Mouse (Mus musculus) fat pad, adult 2 months (tissue): Measurements from ENCODE around the gene Bax.

Experiments used
- DNase-seq: peaks from one replicate; pipeline ENCODE4 v3.0.0-alpha.2; 2011; ENCODE audit warnings: low read depth, low spot score; ENCODE audit errors: extremely low read depth

Bax gene

DNA sequence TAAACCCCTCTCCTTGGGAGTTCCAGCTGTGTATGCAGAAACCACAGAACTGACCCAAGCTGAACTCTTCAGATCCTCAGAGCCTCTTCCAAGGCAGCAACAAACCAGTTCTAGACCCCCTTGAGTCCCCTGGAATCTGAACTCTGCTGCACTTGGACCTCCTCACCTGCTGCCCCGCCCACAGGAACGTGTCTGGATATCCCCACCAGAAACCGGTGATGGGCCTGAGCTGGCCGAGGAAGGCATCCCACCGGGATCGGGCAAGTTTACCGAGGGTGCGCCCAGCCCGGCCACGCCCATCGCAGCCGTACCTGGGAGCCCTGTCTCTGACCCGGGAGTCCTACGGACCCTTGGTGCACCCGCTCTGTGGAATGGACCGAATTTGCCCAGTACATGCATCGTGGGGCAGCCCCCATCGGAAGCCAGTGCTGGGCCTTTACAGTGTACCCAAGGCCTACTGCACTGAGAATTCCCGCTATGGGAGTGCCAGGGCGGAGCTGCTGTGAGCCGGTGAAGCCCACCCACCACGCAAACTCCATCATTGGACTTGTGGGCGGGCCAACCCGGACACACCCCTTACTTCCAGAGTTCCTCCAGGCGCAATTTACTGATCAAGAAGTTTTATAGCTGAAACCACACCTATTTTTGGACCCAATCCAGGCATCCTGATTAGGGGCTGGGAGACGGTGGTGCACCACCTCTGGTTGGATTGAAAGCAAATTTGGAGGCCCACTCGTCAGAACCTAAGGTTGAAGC is 46.7 kb downstream of the Bax start:
- no peak for DNase-seq

DNA sequence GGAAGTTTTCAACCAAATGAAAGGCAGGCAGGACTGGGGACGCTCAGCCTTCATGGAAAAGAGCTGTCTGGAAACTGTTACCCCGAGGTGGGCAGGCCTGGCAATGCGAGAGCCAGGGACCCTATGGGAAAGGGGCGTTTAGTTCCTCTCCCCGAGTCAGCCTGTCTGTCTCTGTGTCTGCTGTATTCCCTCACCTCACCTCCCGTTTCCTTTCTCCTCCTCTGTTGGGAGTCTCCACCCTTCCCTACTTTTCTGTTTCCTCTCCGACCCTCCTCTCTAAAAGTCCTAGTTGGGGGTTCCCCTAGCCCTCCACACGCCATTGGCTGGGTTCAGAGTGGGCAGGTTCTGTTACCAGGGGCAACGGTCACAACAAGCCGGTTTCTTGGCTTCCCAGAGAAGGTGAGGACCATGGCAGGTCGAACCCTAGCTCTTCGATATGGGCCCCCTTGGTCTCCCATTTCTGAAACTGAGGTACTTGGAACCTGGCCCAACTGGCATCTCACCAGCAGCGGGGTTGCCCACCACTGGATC is 48.7 kb downstream of the Bax start:
- no peak for DNase-seq

DNA sequence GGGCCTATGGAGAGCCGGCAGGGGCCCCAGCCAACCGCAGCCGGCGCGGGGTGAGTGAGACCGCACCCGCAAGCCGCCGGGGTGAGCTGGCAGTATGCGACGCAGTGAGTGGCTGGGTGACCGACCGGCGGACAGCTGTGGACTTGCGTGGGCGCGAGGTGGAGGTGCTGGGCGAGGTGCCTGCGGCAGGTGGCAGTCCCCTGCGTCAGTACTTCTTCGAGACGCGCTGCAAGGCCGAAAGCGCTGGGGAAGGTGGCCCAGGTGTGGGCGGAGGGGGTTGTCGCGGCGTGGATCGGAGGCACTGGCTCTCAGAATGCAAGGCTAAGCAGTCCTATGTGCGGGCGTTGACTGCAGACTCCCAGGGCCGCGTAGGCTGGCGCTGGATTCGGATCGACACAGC is 51.1 kb downstream of the Bax start:
- no peak for DNase-seq

DNA sequence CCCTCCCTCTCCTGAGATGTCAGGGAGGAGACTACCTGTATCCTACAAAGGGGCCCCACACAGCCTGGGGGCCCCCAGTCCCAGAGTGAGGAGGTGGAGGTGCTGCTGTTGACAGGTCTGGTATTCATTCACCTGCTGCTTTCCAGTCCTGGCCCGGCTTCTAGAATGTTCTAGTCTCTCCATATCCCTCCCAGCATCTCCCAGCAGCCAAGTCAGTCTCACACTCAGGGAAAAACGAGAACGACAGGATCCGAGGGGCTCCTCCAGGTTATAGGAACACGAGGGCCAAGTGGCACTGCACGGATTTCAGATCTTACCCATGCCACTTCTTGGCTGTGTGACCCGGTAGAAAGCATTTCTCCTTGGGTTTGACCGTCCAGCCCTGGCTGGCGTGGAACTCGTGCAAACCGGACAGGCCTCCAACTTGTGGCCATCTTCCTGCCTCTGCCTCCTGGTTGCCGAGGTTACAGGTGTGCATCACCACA is 51.9 kb downstream of the Bax start:
- DNase-seq = no peak

DNA sequence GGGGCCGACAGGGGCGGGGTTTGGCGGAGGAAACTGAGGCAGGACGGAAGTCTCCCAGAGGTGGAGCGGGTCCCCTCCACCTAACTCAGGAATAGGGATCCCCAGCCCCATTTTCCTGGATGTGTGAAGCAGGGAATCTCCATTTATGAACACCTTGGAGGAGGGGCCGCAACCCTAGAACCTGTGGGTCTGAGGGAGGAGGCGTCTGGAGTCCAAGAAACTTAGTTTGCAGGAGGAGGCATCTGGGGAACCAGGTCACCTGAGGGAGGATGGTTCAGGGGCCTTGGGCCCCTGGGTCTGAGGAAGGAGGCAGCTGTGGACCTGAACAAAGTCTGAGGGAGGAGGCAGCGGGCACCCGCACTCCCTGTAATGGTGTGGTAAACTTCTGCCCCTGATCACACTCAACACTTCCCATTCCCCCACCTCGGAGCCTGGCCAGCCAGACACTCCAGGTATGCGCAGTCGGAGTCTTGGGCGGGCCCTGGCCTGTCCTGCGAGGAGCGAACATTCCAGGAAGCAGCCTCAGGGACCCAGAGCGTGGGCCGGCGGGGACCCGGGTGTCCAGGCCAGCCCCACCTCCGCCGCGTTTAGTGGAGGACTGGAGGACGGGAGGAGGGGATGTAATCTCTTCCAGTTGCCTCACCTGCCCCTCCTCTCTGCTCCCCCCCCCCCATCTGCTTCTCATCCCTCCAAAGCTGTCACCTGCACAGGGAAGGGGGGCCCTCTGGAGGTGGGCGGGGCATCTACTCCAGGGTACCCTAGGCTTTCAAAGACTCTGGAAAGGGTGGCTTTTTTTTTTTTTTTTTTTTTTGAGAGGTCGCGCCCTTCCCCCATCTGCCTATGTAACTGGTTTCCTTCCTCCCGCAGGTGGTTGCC is 52.6 kb downstream of the Bax start:
- no peak for DNase-seq

DNA sequence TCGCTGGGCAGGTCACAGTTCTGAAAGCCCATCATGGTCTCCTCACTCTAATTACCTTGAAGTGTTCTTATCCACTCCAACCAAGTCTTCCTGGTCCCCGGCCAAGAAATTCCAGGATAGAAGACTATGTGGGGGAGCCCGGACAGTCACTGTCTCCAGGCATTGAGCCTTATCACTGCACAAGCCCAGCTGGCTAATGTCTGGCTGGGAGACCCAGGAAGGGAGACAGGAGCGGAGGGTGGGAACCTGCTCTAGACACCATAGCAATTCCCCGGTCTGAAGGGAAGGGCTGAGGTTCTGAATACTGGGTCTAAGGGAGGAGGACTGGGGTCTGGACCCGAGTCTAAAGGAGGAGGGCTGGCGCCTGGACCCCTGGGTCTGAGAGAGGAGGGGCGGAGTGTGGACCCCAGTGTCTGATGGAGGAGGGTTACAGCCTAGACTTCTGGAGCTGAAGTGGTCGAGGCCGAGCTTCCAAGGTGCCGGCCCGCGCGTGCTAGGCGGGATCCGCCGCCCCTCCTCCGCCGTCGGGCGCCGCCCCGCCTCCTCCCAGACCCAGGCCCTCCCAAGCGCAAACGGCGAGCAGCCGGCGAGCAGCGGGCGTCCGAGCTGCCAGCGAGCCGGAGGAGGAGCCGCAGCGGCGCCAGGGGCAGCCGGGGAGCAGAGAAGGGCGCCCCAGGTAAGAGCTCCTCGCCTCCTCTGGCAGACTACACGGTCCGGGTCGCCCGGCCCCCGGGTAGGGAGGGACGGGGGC is 53.4 kb downstream of the Bax start, which contains the start of gene Ntf5:
Gene Ntf5, plus strand, starts transcription at position 583 of the 751 bp plus-strand sequence.
- no peak for DNase-seq

DNA sequence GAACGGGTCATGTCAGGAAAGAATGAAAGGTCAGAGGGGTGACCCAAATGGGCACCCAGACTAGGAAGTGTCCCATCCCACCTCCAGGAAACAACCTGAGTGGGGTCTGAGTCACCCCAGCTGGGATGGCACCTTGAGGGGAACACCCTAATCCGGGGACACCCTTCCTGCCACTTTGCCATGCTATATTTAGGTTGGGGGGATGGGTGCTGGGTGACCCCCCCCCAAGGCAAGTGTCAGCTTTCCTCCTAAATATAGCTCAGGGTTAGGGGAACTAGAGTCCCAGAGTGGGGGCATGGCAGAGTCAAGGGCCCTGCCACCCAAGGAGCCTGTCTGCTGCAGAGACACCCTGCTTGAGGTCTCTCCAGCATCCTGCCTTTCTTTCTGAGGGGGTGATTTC is 54.3 kb downstream of the Bax start:
- no peak for DNase-seq
